Mouse (Mus musculus) fibroblast of lung, adult 2 months (primary cell): ENCODE results near the gene Cdiptos.
A peak's percentile ranks its signal among the peaks of the same experiment; 100 is the strongest.

Source experiments
- DNase-seq: peaks from one replicate; pipeline ENCODE4 v3.0.0-alpha.2; 2011; ENCODE audit warnings: low read depth

Cdiptos gene

DNA sequence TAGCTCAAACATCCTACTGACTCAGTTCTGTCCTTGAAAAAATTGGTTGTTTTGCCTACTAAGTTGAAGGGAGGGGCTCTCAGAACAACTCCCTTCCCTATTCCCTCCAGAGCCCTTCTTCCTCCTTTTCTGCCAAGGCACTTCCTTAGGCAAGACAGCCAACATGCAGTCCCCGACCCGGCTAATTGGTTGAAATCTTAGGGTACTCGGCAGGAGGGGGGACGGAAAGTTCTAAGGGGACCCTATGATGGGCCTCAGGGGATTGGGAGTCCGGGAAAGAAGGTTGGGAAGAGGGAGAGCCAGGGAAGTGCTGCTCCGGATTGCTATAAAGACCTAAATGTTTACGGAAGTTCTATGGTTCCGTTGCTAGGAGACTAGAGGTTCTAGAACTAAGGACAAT is 405 bp downstream of the Cdiptos start:
- DNase-seq: no peak

DNA sequence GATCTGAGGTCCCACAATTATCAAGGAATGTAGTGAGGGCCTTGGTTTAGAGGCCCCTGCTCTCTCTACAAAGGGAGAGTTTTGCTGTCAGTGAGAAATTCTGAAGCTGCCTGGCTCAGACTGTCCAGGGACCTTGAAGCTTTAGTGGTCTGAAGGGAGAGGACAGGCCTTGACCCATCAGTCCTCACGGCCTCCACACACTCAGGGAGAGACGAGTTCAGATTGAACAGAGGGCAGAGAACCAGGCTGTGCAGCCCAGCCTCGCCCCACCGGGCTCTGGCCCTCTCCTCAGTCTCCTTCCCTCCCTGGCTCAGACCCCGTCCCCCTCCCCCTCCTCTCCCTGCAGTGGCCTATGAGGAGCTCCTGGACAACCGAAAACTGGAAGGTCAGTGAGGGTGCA is 8.5 kb downstream of the Cdiptos start:
- no peak for DNase-seq

DNA sequence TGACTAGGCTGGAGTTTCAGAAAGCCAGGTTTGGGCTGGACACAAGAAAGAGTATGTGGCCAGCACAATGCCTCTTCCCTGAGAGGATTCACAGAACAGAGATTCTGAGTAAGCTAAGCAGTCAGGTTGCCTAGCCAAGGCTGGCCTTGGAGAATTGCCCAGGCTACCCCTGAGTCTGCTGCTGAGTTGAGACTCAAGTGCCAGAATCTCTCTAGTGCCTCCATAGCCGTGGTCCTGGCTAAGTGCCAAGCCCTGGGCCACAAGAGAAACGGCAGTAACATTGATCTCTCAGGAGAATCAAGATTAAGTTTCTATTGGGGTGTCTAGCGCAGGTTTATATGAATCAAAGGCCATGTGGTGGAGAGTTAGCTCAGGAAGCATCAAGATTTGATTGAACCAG is 10.3 kb downstream of the Cdiptos start:
- no peak for DNase-seq

DNA sequence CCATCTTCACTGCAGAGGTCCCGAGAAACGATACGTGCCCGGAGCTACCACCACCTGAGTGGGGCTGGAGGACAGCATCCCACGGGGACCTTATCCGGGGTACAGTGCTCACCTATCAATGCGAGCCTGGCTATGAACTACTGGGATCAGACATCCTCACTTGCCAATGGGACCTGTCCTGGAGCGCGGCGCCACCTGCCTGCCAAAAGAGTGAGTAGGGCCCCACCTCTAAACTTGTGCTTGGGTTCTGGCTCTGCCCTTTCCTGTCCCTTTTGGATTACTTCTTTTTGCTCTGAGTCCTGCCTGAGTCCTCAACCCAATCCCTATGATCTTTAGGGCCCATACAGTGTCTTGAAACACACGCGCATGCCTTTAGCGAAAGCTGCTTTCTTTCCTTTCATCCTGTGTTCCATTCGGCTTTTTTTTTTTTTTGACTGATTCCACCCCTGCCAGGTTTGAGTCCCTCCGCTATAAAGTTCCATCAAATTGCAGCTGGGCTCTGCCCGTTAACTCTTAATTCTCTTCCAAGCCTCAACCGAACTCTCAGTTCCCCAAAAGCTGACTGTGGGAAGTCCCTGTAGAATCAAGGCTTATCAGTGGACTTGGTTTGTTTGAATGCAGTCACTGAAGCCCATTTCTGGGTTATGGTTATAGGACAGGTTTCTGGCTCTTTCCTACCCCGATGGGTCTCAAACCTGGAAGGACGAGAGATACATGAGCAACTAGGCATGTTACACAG is 12.2 kb downstream of the Cdiptos start:
- DNase-seq: no peak

DNA sequence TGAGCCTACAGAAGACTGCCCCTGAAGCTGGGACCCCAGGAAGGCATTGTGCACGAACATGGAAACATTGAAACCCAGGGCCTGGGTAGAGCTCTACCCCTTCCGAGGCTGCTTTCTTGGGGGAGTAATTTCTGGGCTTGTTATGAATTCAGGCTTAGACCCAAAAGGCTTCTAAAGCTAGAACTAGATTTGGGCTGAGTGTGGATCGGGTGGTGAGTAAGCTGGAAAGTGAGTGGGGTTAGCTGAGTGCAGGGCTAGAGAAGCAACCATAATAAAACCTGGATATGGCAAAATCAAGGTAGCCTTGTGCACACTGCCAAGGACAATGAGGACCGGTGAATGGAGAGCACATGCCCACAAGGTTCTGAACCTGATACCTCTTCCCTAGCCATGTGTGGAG is 13.9 kb downstream of the Cdiptos start:
- no peak for DNase-seq

DNA sequence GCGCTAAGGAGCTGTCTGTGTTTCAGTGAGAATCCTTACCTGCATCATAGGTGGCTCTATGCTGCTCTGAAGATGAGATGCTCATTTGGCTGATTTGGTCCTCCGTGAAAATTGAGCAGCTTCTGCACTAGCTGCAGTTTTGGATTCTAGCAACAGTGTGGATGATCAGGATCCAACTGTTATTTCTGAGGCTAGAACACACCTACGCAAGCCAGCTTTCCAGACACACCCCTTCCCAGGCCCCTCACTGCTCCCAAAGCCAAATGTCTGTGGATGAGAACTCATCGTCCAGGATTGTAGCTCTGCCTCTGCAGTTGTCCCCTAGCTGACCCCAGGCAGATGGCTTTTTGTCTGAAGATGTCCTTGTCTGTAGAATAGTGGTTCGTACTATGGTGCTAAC is 14.8 kb downstream of the Cdiptos start:
- no peak for DNase-seq

DNA sequence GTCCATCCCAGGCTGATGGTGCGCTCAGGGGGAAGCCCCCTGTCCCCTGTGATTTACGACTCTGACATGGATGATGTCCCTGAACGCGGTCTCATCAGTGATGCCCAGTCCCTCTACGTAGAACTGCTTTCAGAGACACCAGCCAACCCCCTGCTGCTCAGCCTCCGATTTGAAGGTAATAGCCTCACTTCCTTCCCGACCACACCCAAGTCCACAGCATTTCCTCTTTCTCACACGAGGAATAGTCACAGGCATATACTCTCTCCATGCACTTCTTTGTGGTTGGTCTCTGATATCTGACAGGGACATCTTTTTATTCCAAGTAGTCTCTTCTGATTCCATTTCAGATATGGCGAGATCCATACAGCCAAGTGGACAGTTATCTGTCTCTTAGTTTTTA is 16.1 kb downstream of the Cdiptos start:
- no peak for DNase-seq

DNA sequence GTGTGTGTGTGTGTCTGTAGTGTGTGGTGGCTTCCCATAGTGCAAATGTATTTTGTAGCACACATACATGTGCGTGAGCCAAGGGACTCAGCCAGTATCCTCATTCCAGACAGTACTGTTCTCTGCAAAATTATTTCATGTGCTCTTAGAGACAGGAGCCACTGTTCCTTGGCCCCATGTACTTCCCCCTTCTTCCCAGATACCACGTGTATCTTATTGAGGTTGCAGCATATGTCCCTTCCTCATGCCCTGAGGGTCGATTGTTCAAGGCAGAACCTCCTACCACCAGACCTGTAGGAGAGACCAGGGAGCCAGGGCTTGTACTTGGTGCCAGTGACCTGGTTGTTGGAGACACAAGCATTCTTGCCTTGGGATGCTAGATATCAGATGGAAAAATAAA is 20.8 kb downstream of the Cdiptos start:
- DNase-seq: no peak

DNA sequence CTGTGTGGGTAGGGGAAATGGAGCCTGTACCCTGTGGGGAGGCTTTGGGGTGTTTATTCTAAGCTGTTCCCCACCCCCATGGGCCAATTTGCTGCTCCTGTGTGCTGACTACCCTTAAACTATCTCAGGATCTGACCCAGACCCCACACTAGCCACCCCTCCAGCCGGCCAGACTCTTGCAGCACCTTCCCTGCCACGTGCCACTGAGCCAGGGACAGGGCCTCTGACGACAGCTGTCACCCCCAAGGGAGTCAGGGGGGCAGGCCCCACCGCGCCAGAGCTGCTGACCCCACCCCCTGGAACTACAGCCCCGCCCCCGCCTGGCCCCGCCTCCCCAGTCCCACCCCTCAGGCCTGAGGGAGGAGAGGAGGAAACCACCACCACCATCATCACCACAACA is 23.3 kb downstream of the Cdiptos start:
- no peak for DNase-seq

DNA sequence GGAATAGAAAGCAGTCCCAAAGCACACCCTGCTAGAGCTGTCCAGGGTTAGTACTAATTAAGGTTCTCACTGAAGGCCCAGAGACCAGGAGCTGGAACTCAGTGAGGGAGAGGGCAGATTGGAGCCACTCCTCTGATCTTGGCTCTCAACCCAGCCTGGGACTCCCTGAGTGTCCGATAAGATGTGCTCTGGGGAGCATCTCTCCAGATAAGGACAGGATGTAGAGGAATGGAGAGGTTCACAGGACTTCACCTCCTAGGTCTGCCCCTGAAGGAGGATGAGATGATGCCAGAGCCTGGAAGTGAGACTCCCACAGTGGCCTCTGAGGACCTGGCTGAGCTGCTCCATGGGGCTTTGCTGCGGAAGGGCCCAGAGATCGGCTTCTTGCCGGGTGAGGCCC is 24.2 kb downstream of the Cdiptos start:
- DNase-seq: no peak

DNA sequence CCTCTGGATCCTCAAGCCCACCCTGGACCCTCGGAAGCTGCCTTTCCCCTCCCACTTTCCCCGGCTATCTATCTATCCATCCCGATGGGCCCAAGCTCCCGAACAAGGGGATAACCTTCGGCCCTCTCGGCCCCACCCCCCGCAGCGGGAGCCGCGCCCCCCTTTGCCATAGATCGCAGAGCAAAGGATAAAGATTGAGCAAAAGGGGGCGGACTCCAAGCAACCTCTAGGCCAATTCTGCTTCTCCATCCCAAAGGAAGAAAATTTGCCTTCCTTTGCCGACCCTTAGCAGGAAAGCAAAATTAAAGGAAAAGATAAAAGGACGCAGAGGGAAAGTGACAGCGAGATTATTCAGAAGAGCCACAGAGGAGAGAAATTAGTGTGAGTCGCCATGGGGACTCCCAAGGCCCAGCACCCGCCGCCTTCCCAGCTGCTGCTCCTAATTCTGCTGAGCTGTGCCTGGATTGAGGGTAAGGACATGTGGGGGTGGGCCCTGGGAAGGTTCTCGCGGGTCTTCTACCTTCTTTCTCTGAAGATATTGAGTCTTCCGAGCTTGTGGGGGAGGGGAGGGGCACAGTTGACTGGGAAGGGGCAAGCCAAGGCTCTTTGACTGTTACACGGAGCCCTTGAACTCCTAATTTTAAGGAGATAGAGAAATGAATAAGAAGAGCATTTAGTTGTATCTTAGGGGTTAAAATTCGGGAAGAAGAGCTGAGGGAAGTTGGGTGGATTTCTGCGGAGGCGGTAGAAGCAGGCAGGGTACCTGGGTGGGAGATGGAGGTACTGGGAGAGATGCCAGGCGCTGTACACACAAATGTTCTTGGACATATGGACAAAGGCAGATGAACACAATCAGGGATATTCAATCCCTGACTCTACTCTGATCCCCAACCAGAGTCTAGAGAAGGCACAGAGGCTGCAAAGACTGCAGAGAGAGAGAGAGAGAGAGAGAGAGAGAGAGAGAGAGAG is 25.0 kb downstream of the Cdiptos start:
- DNase-seq: no peak

DNA sequence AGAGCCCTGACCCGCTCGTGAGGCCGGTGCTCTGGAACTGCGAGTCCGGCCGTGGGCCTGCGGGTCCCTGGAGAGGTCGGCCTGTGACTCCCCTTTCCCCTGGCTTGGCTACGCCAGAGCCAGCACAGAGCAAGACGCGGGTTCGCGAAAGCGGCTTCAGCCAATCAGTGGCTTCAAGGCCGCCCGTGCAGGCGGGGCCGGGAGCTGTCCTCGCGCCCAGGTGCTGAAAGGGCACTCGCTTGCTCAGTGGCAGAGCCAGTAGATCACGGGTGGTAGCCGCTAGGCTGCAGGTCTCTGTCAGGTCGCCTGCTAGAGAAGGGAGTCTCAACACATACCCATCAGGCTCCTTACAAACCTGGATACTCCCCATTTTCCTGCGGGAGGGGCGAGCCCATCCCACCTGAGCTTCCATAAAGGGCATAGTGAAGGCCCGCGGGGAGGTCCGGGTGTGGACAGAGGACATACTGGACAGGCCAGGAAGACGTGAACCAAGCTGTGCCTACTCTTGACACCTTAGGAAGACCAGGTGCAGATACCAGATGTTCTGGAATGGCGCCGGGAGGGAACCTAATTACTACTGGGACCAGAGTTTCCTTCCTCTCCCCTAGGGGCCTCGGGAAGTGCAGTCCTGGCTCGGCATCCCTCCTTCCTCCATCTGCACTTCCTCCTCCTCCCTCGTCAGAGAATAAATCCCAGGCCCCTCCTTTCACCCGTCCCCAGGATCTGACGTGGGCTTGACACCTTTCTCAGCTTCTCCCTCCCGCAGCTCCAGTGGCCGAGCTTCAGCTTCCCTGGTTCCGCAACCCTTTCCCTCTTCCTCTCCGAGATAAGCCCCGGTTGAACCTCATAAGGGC is 25.9 kb downstream of the Cdiptos start, which contains the start of gene Sez6l2:
TSS of gene Sez6l2 (plus strand) at position 771 of the 854 bp plus-strand sequence.
- no peak for DNase-seq

DNA sequence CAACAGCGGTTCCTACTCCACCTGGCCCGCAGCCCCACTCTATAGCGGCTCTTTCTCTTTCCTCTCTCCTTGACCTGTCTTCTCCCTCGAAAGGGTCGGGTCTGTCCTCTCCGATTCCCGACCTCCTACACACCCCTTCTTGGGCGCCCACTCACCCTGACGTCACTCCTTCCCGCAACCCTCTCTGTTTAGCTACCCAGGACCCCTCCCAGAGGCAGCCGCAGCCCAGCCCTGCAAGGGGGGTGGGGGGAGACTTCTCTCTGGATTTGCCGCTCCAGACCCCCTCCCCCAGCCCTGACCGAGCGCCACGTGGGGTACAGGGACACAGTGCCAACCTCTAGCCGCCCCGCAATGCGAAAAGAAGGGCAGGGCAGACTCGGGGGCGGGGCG is 26.5 kb downstream of the Cdiptos start, which contains the start of gene Asphd1:
TSS of gene Asphd1 (minus strand) at position 180 of the 390 bp plus-strand sequence.
- DNase-seq: no peak

DNA sequence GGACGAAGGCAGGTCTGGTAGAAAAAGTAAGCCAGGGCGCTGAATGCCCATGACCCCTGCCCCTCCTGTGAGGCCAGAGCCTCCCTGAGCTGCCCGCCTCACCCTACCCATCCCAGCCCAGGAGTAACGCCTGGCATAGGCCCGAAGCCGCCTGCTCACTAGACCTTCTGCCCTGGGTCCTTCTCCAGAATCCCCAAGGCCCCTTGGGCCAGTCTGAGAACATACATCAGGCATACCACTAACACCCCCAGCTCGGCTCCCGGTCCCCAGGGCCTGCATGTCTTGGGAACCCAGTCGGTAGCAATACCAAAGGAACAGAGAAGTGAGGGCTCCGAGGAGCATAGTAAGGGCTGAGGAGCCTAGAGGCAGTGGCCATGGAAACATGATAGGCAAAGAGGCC is 27.3 kb downstream of the Cdiptos start:
- DNase-seq: no peak

DNA sequence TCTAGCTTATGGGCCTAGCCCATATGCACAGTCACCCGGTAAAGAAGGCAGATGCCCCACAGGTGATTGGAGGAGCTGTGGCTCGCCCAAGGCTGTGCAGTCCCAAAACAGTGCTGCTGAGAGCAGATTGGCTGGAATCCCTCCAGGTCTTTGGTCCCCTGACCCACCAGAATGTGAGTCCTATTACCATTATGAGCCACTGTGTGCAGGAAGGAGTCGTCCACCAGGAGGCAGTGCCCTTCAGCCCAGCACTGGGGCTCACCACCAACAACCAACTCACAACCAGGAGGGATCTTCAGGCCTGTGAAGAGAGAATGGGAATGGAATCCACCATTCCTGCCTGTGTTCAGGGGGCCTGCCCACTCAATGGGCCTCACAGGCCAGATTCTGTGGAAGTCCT is 29.4 kb downstream of the Cdiptos start:
- no peak for DNase-seq

DNA sequence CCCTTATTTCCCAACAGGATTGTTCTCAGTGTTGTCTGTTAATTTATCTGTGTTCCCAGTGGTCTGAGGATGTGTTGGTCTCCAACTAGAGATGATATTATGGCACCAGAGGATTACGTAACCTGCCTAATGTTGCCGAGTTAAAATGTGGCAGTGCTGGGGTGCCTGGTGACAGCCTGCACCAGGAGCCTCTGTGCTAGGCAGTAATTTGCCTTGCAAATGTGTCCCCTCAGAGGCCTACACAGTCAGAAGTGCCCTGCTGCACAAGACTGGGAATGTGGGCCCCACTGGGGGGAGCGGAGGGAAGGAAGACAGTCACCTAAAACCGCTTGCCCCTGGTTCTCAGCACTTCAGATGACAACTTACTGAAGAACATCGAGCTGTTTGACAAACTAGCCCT is 34.1 kb downstream of the Cdiptos start:
- no peak for DNase-seq

DNA sequence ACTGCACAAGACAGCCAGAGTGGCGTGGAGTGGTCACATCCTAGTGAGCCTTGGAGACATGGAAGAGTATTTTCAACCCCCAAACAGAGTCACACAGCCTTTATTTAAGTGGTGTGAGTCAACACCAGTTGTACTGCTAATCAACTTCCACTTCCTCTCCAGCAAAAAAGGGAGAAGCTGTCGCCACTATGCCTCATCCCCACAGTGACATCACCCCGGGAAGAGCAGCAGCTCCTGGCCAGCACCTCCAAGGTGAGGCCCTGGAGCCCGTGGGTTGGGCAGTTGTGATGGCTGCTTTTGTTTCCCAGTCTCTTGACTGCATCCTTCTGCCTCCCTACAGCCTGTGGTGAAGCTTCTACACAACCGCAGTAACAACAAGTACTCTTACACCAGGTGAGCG is 34.7 kb downstream of the Cdiptos start:
- no peak for DNase-seq

DNA sequence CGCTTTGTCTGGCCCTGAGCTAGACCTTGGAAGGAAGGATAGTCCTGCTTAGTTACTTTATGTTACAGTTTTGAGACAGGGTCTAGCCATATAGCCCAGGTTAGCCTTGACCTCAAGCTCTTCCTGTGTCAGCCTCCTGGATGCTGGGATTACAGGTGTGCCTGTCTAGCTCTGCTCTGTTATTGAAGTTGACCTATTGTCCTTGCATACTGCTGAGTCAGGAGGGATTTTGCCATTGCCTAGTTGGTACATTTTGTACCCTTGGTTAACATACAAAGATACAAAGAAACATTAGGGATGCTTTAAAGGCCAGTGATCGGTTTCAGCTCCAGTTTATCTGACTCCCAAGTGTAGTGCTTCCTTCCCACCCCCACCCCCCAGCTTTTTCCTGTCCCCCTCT is 43.2 kb downstream of the Cdiptos start:
- no peak for DNase-seq

DNA sequence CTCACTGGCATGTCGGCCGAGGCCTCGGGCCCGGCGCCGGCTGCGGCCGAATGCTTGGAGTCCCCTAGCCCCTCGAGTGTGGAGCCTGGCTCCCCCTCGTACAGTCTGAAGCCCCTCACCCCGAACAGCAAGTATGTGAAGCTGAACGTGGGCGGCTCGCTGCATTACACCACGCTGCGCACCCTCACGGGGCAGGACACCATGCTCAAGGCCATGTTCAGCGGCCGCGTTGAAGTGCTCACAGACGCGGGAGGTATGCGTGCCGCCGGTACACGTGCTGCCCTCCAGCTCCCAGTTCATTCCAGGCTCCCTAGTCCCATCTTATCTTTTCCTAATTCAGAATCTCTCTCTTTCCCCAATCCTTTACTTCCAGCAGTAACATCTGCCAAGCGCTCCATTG is 46.9 kb downstream of the Cdiptos start:
- DNase-seq: no peak

DNA sequence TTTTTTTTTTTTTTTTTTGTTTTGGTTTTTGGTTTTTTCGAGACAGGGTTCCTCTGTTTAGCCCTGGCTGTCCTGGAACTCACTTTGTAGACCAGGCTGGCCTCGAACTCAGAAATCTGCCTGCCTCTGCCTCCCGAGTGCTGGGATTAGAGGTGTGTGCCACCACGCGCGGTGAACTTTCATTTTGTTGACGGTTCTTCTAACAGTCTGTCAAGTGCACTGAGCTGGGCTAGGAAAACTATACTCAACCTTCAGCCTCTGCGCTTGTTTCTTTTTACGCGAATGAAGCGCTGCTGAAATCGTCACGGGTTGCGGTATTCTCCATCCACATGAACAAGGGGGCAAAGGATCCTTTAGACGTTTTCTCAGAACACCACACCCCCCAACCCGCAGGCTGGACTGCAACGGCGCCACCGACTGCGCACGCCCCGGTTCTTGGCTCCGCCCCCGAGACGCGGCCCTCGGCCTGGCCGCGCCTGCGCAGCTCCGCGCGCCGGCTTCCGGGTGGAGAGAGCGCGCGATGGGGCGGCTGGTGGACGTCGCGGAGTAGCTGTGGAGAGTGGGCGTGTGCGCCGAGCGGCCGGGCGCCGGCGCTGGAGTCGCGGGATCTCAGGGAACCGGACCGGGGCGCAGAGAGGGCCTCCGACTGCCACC is 47.4 kb downstream of the Cdiptos start, which contains the start of gene Kctd13:
TSS of gene Kctd13 (plus strand) at position 496 of the 654 bp plus-strand sequence.
- peak; percentile 81 for DNase-seq

DNA sequence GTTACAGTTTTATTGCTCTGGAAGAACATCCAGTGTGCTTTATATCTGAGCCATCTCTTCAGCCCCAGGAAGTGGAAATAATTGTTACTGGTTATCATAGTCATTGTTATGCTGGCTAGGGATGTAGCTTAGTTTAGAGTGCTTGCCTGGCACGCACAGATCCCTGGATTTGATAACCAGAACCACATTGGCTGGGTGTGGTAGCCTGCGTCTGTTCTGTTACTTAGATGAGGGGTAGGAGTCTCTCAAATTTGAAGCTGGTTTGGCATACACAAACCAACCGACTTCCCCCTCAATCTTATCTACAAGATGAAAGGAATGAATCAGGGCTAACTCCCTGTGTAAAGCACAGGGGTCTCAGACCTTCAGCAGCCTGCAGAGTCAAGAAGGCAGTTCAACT is 49.6 kb downstream of the Cdiptos start:
- DNase-seq: no peak

DNA sequence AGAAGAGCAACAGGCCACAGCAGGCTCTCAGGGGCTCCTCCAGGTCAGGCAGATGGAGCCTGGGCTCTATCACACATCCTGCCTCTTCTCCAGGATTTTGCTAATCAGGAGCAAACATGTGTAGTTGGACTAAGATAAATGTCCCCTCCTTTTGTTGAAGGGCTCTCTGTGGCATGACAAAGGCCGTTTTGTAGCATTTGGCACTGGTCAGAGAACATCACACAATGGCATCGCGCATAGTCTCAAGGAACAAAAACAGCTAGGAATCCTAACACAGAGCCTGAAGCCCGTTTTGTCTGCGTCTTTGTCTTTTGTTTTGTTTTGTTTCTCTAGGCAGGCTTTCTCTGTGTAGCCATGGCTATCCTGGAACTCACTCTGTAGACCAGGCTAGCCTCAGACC is 51.9 kb downstream of the Cdiptos start:
- DNase-seq: no peak
